Mouse (Mus musculus): ENCODE data around the gene Cnbp.

Gene Cnbp

DNA sequence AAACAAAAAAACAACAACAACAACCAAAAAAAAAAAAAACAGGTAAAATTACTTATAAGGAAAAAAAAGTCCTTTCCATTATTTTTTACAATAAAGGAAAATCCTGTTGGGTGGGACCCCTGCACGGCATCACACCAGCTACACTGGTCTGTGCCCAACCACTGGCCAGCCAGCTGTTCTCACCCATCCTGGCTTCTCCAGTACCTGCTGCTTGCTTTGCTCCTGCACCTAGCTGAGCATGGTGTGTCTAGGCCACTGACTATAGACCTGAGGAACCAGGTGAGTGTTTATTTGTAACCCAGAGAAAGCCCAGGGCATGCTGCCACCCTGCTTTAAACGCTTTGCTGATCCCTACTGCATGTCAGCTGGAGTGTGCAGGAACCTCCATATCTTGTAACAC, 30.5 kb downstream of the Cnbp start:
- no peak for TF ChIP-seq GATA4 (IDR thresholded peaks at IDR 0.05; ENCODE audit: insufficient replicate concordance, low read length)

DNA sequence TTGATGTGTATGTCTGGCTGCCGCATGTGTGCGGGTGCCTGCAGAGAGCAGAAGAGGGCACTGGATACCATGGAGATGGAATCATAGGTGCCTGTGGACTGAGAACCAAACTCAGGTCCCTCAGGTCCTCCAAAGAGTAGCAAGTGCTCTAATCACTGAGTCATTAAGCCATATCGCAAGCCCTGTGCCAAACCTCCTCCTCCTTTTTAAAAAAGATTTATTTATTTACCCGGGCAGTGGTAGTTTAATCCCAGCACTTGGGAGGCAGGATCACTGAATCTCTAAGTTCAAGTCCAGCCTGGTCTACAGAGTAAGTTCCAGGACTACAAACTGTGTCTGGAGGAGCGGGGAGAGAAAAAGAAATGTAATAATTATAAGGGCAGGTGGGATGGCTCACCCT, 36.4 kb downstream of the Cnbp start:
- no peak for TF ChIP-seq GATA4 (IDR thresholded peaks at IDR 0.05; ENCODE audit: insufficient replicate concordance, low read length)

DNA sequence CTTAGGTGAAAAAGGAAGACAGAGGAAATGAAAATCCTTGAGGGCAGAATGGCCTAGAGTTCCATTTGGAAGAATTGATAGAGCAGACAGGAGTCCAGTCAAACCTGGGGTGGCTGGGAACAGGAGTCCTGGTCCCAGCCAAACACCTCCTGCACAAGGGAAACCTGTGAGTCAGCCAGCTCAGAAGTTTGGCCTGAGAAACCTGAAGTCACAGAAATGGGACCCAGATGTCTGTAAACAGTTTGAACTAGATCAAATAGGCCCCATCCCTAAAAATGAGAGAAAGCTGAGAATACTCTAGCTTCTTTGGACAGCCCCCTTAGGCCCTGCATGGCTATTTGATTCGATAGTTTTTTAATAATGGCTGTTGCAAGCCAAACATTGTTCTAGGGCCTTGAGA, 38.2 kb downstream of the Cnbp start:
- no peak for TF ChIP-seq GATA4 (IDR thresholded peaks at IDR 0.05; ENCODE audit: insufficient replicate concordance, low read length)

DNA sequence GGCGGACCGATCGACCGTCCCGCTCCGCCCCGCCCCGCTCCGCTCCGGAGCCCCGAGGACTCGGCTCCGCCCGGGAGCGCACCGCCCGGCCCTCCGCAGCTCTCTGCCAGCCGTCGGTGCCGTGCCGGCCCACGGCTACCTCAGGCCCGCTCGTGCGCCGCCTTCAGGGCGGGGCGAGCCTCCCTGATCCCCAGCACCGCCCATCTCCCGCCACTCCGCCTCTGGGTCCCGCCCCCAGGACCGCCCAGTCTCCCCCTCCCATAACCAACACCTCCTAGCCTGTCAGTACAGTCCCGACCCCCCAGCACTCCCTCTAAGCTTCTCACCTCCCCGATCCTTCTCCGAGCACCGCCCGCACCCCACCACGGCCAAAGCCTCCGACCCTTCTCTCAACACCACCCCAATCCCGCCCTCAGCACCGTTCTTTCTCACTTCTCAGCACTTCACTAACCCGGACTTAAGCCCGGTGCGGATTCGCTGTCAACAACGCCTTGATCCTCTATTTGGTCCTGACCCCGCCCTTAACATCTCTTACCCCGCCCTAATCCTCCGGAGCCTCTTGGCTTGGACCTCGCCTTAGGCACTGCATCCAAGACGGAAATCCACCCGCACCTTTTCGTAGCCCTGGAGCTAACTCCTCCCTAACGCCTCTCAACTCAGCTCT, 39.1 kb downstream of the Cnbp start, which contains the start of gene Rab43:
Rab43 (minus strand) TSS at position 490 of the 664 bp plus-strand sequence.
- no peak for TF ChIP-seq GATA4 (IDR thresholded peaks at IDR 0.05; ENCODE audit: insufficient replicate concordance, low read length)

DNA sequence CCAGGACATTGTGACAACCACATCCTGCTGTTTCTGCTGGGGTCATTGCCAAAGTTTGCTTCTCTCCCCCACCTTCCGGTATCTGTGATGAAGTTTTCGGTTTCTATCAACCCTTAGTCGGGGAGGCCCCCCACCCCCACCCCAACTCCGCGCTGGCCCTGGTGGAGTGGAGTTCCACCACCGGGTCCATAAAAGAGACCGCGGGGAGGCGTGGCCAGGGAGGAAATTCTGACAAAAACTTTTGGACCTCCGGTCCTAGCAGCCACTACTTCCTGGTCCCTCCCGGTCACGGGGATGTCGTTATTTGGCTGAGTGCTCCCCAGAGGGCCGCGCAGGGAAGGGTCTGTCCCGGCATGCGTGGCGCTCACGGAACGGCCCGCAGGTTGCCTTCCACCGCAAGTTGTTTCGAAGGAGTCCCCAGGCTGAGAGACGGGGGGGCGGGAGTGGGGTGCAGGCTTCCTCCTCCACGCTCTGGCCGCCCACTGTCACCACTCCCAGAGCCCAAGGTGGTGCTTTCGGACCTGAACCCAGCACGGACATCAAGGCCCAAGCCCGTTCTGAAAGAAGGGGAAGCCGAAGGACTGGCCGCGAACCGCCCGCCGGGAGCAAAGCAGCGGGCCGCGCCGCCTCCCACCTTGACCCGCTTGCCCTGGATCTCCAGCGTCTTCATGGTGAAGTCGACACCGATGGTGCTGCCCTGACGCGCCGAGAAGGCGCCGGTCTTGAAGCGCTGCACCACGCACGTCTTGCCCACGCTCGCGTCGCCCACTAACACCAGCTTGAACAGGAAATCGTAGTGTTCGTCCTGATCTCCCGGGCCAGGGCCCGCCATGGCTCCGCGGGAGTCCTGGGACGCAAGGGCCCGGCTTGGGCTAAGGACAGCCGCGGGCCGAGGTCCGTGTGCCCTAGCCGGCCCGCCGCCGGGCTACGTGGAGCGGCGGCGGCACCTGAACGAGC, 39.9 kb downstream of the Cnbp start:
- 0 out of 2 replicates have a peak, but pooled peaks have one; percentile 45 for TF ChIP-seq GATA4 (IDR thresholded peaks at IDR 0.05; ENCODE audit: insufficient replicate concordance, low read length)

DNA sequence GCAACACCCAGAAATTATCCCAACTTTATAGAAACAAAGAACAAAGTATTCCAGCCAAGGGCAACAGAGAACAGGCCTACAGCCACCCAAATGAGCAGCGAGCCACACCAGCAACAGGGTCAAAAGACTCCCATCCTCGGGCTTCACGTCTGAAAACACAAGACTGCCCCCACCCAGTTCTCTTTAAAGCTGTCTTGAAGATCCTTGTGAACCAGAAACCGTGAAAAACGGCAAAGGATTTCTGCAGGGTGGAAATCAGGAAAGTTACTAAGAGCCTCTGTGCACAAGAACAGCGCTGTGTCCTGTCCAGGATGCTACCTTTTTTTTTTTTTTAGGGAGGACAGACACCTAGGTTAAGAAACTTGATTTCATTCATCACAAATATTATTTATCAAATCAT, 40.6 kb downstream of the Cnbp start:
- no peak for TF ChIP-seq GATA4 (IDR thresholded peaks at IDR 0.05; ENCODE audit: insufficient replicate concordance, low read length)

DNA sequence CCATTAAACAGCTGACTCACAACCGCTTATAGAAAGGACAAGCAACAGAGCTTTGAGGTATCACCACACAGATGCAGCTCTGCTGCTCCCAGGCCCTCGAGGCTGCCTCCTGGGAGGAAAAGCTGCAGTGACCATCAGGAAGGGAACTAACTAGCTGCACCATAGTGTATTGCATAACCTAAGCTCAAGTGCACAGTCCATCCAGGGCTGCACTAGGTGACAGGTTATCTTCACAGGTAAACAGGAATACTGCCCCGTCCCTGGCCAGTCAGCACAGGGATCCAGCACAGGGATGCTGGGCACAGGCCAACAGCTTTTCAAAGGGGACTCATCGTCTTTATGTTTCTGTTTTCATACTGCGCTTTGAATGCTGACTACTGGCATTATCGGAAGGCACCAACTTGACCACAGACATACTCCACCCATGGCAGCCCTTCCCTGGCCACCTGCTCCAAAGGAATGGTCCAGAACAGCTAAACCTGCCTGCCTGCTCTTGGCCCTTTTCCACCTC, 41.2 kb downstream of the Cnbp start:
- TF ChIP-seq GATA4 (IDR thresholded peaks at IDR 0.05; ENCODE audit: insufficient replicate concordance, low read length): peak; percentile 78; the same call in 1 of the 2 replicates

DNA sequence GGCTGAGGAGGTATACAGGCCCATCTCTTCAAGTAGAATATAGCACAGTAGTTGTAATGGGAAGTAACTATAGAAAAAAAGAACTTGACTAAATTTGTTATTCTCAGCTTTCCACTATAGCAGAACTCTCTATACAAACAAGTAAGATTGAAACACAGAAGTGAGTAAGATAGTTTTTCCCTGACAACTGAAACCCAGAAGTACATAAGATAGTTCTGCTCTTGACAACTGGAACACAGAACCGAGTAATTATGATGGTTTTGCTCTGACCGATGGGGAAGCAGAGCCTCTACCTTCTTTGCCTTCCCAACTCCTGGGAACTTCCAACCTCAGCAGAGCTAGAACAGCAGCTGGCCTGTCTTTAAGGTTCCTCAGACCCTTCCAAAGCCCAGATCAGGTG, 41.8 kb downstream of the Cnbp start:
- TF ChIP-seq GATA4 (IDR thresholded peaks at IDR 0.05; ENCODE audit: insufficient replicate concordance, low read length): no peak

DNA sequence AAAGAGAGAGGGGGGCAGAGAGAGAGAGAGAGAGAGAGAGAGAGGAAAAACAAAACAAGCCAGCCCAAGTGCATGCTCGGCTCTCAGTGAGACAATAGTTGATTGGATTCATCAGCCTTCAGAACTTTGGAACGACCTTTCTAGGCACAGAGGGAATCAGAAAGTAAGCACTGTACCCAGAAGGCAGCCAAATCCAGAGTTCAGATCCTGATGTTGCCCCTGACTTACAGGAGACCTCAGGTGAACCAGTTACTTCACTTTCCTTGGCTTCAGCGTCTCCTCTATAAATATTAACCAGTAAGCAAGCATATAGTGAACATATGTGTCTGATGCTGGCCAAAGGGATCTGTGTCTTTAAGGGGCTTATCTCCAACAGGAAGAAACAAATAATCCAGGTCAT, 42.4 kb downstream of the Cnbp start:
- TF ChIP-seq GATA4 (IDR thresholded peaks at IDR 0.05; ENCODE audit: insufficient replicate concordance, low read length): no peak

DNA sequence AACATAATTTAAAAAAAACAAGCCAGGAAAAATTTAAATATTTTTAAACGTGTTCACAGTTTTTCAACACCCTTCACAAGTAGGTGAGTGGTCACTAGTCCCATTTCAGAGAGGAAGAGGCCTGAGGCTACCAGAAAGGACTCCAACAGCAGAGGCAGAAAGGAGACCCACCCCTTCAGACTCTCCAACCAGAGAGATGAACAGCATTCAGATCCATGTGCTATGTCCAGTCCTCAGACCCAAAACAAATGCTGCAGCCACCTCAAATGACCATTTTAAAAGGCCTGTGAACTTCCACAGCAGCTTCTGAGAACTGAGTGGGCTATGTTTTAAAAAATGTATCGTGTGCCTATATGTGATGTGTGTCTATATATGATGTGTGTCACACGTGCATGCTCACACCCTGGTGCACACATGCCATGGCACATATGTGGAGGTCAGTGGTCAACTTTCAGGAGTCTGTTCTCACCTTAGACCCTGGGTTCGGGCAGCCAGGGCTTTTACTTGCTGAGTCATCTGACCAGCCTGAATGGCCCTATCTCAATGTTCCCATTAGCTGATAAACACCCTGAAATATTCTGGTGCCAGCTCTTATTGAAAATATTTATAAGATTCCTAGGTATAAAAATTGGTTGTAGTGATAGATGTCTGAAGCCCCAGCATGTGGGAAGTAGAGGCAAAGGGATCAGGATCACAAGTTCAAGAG, 43.0 kb downstream of the Cnbp start:
- TF ChIP-seq GATA4 (IDR thresholded peaks at IDR 0.05; ENCODE audit: insufficient replicate concordance, low read length): no peak

DNA sequence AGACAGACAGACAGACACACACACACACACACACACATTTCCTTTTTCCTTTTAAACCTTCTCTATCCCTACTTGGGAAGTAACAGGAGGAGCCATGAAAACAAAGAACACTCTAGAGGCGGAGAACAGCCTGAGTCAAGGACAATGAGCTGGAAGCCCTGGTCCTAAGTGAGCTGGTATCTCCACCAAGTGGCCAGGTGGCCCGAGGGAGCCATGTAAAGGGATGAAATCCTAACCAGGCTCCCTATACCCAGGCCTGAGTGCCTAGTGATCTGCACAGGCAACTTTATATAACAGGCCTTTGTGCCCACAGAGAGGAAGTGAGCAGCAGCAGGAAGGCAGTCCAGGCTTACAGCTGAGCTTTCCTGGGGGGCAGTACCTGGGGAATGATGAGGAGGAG, 44.0 kb downstream of the Cnbp start:
- TF ChIP-seq GATA4 (IDR thresholded peaks at IDR 0.05; ENCODE audit: insufficient replicate concordance, low read length): no peak

DNA sequence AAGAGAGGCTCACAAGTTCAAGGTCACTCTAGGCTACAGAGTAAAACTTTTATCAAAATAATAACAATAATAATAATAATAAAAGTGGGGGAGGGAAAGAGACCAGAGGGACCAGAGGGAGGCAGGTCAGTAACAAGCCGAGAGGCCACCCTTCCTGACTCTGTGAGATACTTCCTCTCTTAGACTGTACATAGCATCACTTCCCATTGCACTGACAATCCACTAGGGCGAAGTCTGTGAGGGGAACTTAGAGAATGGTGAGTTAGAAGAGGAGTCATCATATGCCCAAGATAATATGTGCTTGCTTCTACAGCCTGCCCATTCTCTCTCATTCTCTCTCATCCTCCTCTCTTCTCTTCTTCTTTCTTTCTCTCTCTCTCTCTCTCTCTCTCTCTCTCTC, 44.9 kb downstream of the Cnbp start:
- no peak for TF ChIP-seq GATA4 (IDR thresholded peaks at IDR 0.05; ENCODE audit: insufficient replicate concordance, low read length)

DNA sequence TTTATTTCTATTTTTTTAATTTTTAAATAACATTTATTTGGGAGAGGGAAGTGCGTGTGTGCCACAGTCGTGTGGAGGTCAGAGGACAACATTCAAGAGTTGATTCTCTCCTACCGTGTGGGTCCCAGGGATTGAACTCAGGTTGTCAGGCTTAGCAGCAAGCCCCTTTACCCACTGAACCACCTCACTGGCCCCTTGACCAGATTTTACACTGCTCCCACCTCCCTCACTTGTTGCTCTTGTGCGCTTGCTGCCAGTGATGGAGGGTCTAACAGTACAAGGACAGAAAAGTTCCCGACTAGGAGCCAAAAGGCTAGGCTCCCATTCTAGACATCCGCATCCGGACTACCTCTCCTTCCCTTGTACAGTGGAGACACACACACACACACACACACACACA, 45.5 kb downstream of the Cnbp start:
- TF ChIP-seq GATA4 (IDR thresholded peaks at IDR 0.05; ENCODE audit: insufficient replicate concordance, low read length): no peak

DNA sequence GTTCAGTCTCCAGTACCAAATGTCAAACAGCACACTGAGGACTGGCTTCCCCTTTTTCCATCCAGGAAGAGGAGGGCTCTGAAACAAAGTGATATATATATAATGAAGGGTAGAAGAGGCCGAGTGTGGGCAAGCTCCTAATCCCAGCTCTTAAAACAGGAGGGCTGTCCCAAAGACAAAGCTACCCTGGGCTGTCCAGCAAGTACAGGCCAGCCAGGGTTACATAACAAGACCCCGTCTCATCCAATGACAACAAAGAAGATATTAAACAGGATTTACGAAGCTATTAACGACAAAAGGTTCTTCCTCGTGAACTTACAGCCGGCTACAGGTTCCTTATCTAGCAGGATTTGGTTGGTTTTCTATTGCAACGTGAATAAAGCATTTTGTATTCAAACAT, 46.0 kb downstream of the Cnbp start:
- no peak for TF ChIP-seq GATA4 (IDR thresholded peaks at IDR 0.05; ENCODE audit: insufficient replicate concordance, low read length)

DNA sequence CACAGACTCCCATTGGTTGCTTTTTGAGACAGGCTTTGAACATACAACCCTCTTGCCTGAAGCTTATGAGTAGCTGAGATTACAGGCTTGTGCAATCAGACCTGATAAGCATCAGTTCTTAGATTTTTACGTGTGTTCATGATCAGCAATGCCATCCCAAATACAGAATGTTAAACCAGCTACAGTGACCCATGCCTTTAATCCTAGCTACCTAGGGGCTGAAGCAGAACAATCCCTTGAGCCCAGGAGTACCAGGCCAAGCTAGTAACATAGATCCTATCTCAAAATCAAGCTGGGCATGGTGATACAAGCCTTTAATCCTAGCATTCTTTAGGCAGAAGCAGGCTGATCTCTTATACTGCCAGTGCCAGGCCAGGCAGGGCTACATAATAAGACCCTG, 46.9 kb downstream of the Cnbp start:
- peak; percentile 55; the same call in 1 of the 2 replicates for TF ChIP-seq GATA4 (IDR thresholded peaks at IDR 0.05; ENCODE audit: insufficient replicate concordance, low read length)

Measured in liver, adult (tissue).